Mouse (Mus musculus): Measurements from ENCODE around the gene Nabp1. TPM values are rescaled to one million over a fixed set of nuclear protein-coding genes. Genes with fewer than 3 reads are reported as not detected.

Nabp1 gene
- polyA plus RNA-seq, 1 experiment from 2014 or later = 124 TPM

GRCm38 (mm10) chr1:51506236-51506635 is 28.0 kb upstream of the Nabp1 start:
- 88% methylated on average over 3 of the region's 4 CpGs for WGBS (ENCODE audit: missing documents)
- Histone ChIP-seq H3K36me3 (ENCODE audit: inconsistent target) (no peaks in the 10 kb centered on the region), H3K79me2 (ENCODE audit: inconsistent target) (no peaks in the 10 kb centered on the region), H3K27ac (no peak overlapping the region), H3K4me3 (ENCODE audit: inconsistent target) (no peak overlapping the region)

GRCm38 (mm10) chr1:51505632-51506031 is 27.4 kb upstream of the Nabp1 start:
- Histone ChIP-seq H3K27ac (no peak overlapping the region), H3K36me3 (ENCODE audit: inconsistent target) (no peaks in the 10 kb centered on the region), H3K4me3 (ENCODE audit: inconsistent target) (no peak overlapping the region), H3K79me2 (ENCODE audit: inconsistent target) (no peaks in the 10 kb centered on the region)
- WGBS (ENCODE audit: missing documents) = 43% methylated on average over 1 of the region's 1 CpGs

DNA sequence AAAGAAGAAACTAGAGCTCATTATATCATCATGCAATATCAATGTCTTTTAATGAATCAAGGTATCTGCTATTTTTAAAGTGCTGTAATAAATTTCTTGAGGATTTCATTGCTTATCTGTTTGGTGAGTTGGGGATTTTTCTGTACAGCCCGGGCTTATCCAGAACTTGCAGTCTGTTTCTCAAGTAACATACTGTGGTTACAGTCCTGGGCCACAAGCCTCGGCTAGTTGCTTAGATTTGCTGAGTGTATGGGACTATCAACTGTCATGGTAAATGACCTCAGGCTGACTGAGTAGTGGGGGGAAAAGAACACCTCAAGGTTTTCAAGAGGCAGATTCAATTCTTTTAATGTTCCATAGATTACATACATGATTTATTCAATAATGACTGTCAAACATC is 24.8 kb upstream of the Nabp1 start:
- Histone ChIP-seq H3K4me3 (ENCODE audit: inconsistent target) (no peak overlapping the region), H3K79me2 (ENCODE audit: inconsistent target) (no peaks in the 10 kb centered on the region), H3K27ac (no peak overlapping the region), H3K36me3 (ENCODE audit: inconsistent target) (no peaks in the 10 kb centered on the region)
- WGBS (ENCODE audit: missing documents) = 68% methylated on average over 2 of the region's 2 CpGs

DNA sequence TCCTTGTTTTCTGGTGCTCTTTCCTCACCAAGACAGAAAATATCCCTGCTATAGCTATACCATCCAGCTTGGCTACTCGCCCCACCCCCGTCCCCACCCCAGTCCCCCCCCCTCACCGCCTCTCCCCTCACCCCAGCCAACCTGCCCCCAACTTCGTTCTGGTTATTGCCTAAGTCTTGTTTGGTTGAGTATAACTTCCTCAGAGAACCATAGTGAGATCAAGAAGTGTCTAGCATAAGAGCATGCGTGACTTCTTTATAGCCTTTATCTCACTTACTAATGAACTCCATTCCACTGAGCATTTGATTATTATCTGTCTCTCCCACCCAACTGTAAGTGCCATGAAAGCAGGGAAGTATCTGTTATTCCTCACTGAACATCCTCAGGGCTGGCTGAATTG is 24.1 kb upstream of the Nabp1 start:
- H3K27ac ChIP-seq = no peak overlapping the region
- WGBS (ENCODE audit: missing documents) = 67% methylated on average over 2 of the region's 5 CpGs
- H3K36me3 ChIP-seq (ENCODE audit: inconsistent target) = no peaks in the 10 kb centered on the region
- H3K79me2 ChIP-seq (ENCODE audit: inconsistent target) = no peaks in the 10 kb centered on the region
- H3K4me3 ChIP-seq (ENCODE audit: inconsistent target) = no peak overlapping the region

DNA sequence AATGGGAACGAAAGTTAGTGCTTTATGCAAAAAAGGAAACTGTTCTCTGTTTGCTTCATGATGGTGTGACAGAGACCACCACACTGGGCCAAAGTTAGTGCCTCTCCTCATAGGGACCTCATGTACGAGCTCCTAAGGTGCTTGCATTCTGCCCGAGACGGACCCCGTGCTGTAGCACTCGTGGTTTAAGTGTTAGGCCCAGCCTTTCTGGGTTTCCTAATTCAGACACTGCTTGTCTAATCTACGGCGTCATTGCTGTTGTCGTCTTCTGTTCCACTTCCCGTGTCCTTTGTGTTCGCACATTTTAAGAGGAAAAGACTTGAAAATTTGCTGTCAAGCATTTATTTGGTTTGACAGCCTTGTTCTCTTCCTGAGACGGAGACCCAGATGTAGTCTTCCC is 23.0 kb upstream of the Nabp1 start:
- Histone ChIP-seq H3K27ac (0 out of 2 replicates have a peak overlapping the region, but pooled peaks have one; percentile 17), H3K79me2 (ENCODE audit: inconsistent target) (no peaks in the 10 kb centered on the region), H3K36me3 (ENCODE audit: inconsistent target) (no peaks in the 10 kb centered on the region), H3K4me3 (ENCODE audit: inconsistent target) (no peak overlapping the region)
- WGBS (ENCODE audit: missing documents) = 28% methylated on average over 11 of the region's 12 CpGs

DNA sequence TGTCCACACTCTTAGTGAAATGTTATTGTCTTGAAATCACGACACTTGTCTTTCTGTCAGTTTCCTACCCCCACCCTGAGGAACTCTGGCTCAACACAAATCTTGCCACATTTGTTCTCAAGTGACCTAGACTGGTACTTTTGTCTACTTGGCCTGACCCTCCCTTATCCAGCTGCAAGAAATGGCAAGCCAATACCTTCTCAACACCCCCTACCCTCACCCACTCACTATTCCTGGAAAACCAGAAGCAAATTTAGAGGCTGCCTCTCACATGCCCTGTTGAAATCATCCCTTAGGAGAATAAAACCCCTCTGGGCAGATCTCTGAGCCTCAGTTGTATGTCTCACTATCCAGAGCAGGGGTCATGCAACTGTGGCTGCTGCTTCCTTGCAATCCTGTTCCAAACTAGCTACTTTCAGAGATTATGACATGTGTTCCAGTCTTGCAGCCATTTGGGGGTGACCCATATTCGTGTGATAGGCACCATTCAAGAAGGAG is 20.4 kb upstream of the Nabp1 start:
- H3K36me3 ChIP-seq (ENCODE audit: inconsistent target) = no peaks in the 10 kb centered on the region
- no peaks in the 10 kb centered on the region for H3K79me2 ChIP-seq (ENCODE audit: inconsistent target)
- no peak overlapping the region for H3K27ac ChIP-seq
- 70% methylated on average over 2 of the region's 2 CpGs for WGBS (ENCODE audit: missing documents)
- H3K4me3 ChIP-seq (ENCODE audit: inconsistent target) = no peak overlapping the region

DNA sequence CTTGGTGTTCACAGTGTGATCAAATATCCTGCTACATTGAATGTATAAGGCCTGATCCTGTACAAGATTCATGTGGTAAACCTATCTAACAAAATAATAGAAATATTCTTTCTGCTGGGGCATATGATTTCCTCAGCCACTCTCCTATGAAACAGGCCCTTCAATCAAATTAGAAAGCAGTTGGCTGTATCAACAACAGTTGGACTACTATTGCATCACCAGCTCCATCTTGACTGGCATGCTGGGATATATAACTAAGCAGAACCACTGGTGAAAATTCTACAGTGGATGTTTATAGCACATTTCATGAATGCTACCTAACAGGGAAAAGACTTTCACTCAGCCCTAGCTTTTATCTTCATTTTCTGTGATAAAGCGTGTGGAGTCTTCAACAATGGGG is 17.9 kb upstream of the Nabp1 start:
- WGBS (ENCODE audit: missing documents) = no CpG with 5 or more reads among the region's 1 CpGs
- H3K36me3 ChIP-seq (ENCODE audit: inconsistent target) = no peaks in the 10 kb centered on the region
- H3K79me2 ChIP-seq (ENCODE audit: inconsistent target) = no peaks in the 10 kb centered on the region
- no peak overlapping the region for H3K27ac ChIP-seq
- no peak overlapping the region for H3K4me3 ChIP-seq (ENCODE audit: inconsistent target)

GRCm38 (mm10) chr1:51493592-51494307 is 15.5 kb upstream of the Nabp1 start:
- H3K79me2 ChIP-seq (ENCODE audit: inconsistent target) = no peaks in the 10 kb centered on the region
- H3K4me3 ChIP-seq (ENCODE audit: inconsistent target) = no peak overlapping the region; the same call in 1 of the 2 replicates
- H3K27ac ChIP-seq = peak overlapping the region; percentile 74

DNA sequence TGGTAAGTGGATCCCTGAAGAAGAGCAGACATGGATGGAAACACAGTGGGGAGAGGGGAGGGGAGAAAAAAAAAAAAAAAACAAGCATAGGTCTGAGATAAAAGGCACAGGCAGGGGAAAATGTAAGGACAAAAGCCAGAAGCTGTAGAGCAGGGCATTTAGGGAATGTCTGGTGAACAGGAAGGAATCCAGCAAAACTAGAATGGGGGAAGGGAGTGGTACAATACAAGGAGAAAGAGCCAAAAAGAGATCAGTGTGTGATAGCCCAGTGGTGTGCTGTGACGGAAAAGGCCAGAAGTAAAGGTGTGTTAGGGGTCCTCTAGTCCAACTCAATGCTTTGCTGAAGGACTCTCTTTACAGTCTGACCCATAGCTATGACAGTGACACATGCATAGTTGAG is 8.1 kb upstream of the Nabp1 start:
- no peaks in the 10 kb centered on the region for H3K79me2 ChIP-seq (ENCODE audit: inconsistent target)
- no peak overlapping the region for H3K27ac ChIP-seq
- no peaks in the 10 kb centered on the region for H3K36me3 ChIP-seq (ENCODE audit: inconsistent target)
- WGBS (ENCODE audit: missing documents) = 100% methylated on average over 1 of the region's 1 CpGs
- no peak overlapping the region for H3K4me3 ChIP-seq (ENCODE audit: inconsistent target)

More at GRCm38 (mm10) chr1:51493592-51494307, 15.5 kb upstream of the Nabp1 start:
- no peaks in the 10 kb centered on the region for H3K36me3 ChIP-seq (ENCODE audit: inconsistent target)
- WGBS (ENCODE audit: missing documents) = 25% methylated on average over 7 of the region's 7 CpGs

DNA sequence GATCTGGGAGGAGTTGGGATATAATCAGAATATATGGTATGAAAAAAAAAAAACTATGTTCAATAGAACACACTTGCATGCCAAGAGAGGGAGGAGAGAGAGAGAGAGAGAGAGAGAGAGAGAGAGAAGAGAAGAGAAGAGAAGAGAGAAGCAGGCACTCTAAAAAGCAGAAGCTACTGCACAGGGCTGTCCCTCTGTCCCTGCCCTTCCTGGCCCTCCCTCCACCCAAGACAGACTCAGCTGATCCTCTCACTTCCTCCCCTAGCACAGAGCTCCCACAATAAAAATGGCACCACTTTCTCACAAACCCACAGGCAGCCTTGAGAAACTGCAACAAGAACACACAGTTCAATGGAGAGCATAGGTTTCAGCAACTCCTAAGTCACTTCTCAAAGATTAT is 2.2 kb upstream of the Nabp1 start:
- Histone ChIP-seq H3K27ac (peak overlapping the region; percentile 89), H3K4me3 (ENCODE audit: inconsistent target) (no peak overlapping the region), H3K79me2 (ENCODE audit: inconsistent target) (peaks cover 26% of the 10 kb centered on the region), H3K36me3 (ENCODE audit: inconsistent target) (no peaks in the 10 kb centered on the region)

DNA sequence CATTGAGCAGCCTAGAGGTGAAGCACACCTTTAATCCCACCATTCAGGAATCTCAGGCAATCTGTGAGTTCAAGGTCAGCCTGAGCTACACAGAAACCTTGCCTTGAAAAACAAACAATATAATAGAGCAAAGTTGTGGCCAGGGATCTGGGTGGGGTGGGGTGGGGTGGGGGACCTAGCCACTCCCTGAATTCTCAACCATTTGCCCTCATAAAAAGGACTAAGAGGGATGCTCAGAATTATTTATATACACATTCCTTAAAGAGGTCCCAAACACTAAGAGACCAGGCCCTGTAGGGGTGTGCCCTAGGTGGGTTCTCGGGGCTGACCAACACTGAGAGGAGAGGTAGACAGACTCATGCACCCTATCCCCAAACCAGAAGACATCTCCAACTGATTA is 1.5 kb upstream of the Nabp1 start:
- H3K4me3 ChIP-seq (ENCODE audit: inconsistent target) = peak overlapping the region; percentile 71; the same call in 1 of the 2 replicates
- WGBS (ENCODE audit: missing documents) = 100% methylated on average over 1 of the region's 1 CpGs
- H3K79me2 ChIP-seq (ENCODE audit: inconsistent target) = peaks cover 29% of the 10 kb centered on the region
- H3K36me3 ChIP-seq (ENCODE audit: inconsistent target) = no peaks in the 10 kb centered on the region; the same call in 1 of the 2 replicates
- H3K27ac ChIP-seq = peak overlapping the region; percentile 89

GRCm38 (mm10) chr1:51479027-51479329 is 753 bp upstream of the Nabp1 start:
- 82% methylated on average over 1 of the region's 1 CpGs for WGBS (ENCODE audit: missing documents)
- Histone ChIP-seq H3K36me3 (ENCODE audit: inconsistent target) (no peaks in the 10 kb centered on the region; the same call in 1 of the 2 replicates), H3K4me3 (ENCODE audit: inconsistent target) (peak overlapping the region; percentile 71), H3K79me2 (ENCODE audit: inconsistent target) (peaks cover 29% of the 10 kb centered on the region), H3K27ac (peak overlapping the region; percentile 89)

DNA sequence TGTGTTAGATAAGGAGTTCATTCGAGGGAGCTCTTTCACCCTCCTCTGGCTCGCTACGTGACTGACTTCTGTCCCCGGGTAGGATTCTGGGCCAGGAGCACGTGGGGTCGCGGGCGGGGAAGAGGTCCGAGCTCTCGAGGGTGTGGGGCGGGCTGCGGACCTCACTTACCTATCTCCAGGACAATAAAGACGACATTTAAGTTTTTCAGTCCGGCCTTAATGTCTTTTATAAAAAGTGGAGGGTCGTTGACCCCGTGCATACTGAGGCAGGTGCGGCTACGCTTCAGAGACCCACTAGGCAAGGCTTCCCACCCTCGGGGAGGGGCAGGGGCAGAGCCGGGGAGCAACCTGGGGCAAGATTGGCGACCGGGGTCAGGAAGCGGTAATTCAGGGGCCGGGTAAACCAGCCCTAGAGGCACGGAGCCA is 556 bp downstream of the Nabp1 start:
- peak overlapping the region; percentile 91 for H3K27ac ChIP-seq
- H3K79me2 ChIP-seq (ENCODE audit: inconsistent target) = peaks cover 29% of the 10 kb centered on the region
- H3K4me3 ChIP-seq (ENCODE audit: inconsistent target) = peak overlapping the region; percentile 93
- whole genome bisulfite sequencing (ENCODE audit: missing documents) = 1% methylated on average over 25 of the region's 25 CpGs
- H3K36me3 ChIP-seq (ENCODE audit: inconsistent target) = peaks cover 8% of the 10 kb centered on the region; the same call in 1 of the 2 replicates

GRCm38 (mm10) chr1:51476405-51476804 is 1.8 kb downstream of the Nabp1 start:
- Histone ChIP-seq H3K4me3 (ENCODE audit: inconsistent target) (peak overlapping the region; percentile 93; the same call in 1 of the 2 replicates), H3K27ac (no peak overlapping the region), H3K36me3 (ENCODE audit: inconsistent target) (peaks cover 20% of the 10 kb centered on the region; the same call in 1 of the 2 replicates), H3K79me2 (ENCODE audit: inconsistent target) (peaks cover 29% of the 10 kb centered on the region)
- 0% methylated on average over 1 of the region's 1 CpGs for WGBS (ENCODE audit: missing documents)

- H3K4me3 ChIP-seq (ENCODE audit: inconsistent target) = no peak overlapping the region
- H3K79me2 ChIP-seq (ENCODE audit: inconsistent target) = no peaks in the 10 kb centered on the region
- H3K36me3 ChIP-seq (ENCODE audit: inconsistent target) = peaks cover 38% of the 10 kb centered on the region; the same call in 1 of the 2 replicates
- WGBS (ENCODE audit: missing documents) = 73% methylated on average over 2 of the region's 2 CpGs
- H3K27ac ChIP-seq = no peak overlapping the region
These were observed 10.1 kb downstream of the Nabp1 start for GRCm38 (mm10) chr1:51468077-51468476.
